Mouse (Mus musculus) erythroblast, embryonic 14.5 days (primary cell): ENCODE results near the gene Helz. TPM values are rescaled to one million over a fixed set of nuclear protein-coding genes. Genes with fewer than 3 reads are reported as not detected.
"Not testable (repeated sequence)": the region's sequence is repeated elsewhere in the genome, so short reads cannot be mapped to it uniquely, and the experiment has no call there.

Source experiments
- H3K27me3 ChIP-seq: 2 replicates; pipeline ENCODE4 v1.6.1; 2012; ENCODE audit warnings: inconsistent platforms; ENCODE audit not compliant: control insufficient read depth
- H3K36me3 ChIP-seq: 2 replicates; pipeline ENCODE4 v1.6.1; 2012; ENCODE audit warnings: mild to moderate bottlenecking, inconsistent platforms; ENCODE audit not compliant: control insufficient read depth
- H3K4me1 ChIP-seq: 2 replicates; pipeline ENCODE4 v1.6.1; 2012; ENCODE audit warnings: inconsistent platforms; ENCODE audit not compliant: control insufficient read depth
- H3K4me3 ChIP-seq: replicated peaks from 2 replicates; pipeline ENCODE3; 2012; ENCODE audit warnings: moderate library complexity, mild to moderate bottlenecking, inconsistent platforms
- H3K9me3 ChIP-seq: 2 replicates; pipeline ENCODE4 v1.6.1; 2012; ENCODE audit warnings: low read length, inconsistent platforms, mixed read lengths; ENCODE audit not compliant: control insufficient read depth
- GATA1 ChIP-seq: IDR thresholded peaks from 2 replicates; pipeline ENCODE4 v1.6.1; 2012; ENCODE audit warnings: low read length, inconsistent platforms, mixed read lengths
- TAL1 ChIP-seq: IDR thresholded peaks from 3 replicates; pipeline ENCODE4 v1.6.1; 2012; ENCODE audit warnings: low read length, inconsistent platforms, mixed read lengths
- polyA plus RNA-seq: library from polyadenylated mRNA; stranded (reverse); fragments of >175 nt; gene quantifications from 2 replicates; pipeline ENCODE4 v1.2.3, GENCODE M21; 2012

The Helz gene
- 4.3 and 6.4 TPM in 2 replicates for polyA plus RNA-seq

DNA sequence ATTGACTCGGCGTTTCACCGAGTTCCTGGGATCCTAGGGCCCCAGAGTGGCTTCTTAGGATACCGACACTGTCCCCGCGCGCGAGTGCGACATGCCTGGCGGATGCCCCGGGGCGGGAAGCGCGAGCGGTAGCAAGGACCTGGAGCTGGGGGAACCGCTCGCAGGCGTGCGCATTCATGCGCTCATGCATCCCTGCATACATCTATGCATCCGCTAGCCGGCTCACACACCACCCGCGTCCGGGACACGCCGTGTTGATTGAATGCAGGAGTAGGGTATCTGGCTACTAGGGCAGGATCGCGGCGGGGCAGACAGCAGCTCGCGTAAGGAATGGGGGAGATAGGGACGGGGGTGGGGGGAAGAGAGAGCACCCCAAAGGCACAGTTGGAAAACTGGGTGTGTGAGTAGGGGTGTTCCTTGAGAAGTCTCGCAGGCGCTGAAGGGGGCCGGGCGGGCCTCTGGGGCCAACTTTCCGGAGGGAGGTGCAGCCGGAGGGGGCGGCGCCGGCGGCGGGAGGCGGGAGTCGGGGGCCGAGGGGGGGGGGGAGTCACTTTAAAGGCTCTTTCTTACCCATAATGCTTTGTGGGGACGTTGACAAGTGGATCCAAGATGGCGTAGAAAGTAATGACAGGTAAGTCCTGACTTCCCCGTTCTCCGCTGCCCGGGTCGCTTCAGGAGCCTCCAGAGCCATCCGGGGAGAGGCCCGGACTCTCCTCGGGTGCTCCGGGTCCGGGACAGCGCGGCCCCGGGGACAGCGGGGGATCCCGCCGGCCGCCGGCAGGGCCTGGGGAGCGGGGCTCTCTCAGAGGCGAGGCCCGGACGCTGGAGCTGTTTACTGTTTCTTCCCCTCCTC, at the start of gene Helz:
Gene Helz (plus strand): TSS at position 580 of the 853 bp plus-strand sequence.
- Histone ChIP-seq H3K9me3 (no peaks in the 10 kb centered on the region), H3K4me1 (peaks cover 39% of the 10 kb centered on the region)
- TF ChIP-seq GATA1 (no peak), TAL1 (no peak)

GRCm38 (mm10) chr11:107502801-107503200, 44.9 kb upstream of the Helz start:
- H3K27me3 ChIP-seq, result no peaks in the 10 kb centered on the region
- H3K4me1 ChIP-seq, result no peaks in the 10 kb centered on the region
- no peaks in the 10 kb centered on the region for H3K9me3 ChIP-seq
- H3K4me3 ChIP-seq, result no peak overlapping the region
- peaks cover 31% of the 10 kb centered on the region for H3K36me3 ChIP-seq
- no peak for TF ChIP-seq TAL1
- TF ChIP-seq GATA1, result no peak

More for the DNA sequence above, at the start of gene Helz:
- Histone ChIP-seq H3K36me3 (peaks cover 17% of the 10 kb centered on the region), H3K4me3 (peak within 1 kb of the TSS; percentile 89), H3K27me3 (peaks cover 32% of the 10 kb centered on the region)

- not testable (repeated sequence) for H3K9me3 ChIP-seq, H3K4me1 ChIP-seq, H3K4me3 ChIP-seq, H3K27me3 ChIP-seq
- peaks cover 18% of the 10 kb centered on the region for H3K36me3 ChIP-seq
Observed at GRCm38 (mm10) chr11:107504364-107504763, 43.4 kb upstream of the Helz start.

GRCm38 (mm10) chr11:107506260-107506659, 41.5 kb upstream of the Helz start:
- H3K4me1 ChIP-seq, result peaks cover 10% of the 10 kb centered on the region
- no peak overlapping the region for H3K4me3 ChIP-seq
- TF ChIP-seq GATA1 (no peak), TAL1 (no peak)
- H3K9me3 ChIP-seq, result no peaks in the 10 kb centered on the region
- H3K27me3 ChIP-seq, result peaks cover 13% of the 10 kb centered on the region
- peaks cover 7% of the 10 kb centered on the region for H3K36me3 ChIP-seq

DNA sequence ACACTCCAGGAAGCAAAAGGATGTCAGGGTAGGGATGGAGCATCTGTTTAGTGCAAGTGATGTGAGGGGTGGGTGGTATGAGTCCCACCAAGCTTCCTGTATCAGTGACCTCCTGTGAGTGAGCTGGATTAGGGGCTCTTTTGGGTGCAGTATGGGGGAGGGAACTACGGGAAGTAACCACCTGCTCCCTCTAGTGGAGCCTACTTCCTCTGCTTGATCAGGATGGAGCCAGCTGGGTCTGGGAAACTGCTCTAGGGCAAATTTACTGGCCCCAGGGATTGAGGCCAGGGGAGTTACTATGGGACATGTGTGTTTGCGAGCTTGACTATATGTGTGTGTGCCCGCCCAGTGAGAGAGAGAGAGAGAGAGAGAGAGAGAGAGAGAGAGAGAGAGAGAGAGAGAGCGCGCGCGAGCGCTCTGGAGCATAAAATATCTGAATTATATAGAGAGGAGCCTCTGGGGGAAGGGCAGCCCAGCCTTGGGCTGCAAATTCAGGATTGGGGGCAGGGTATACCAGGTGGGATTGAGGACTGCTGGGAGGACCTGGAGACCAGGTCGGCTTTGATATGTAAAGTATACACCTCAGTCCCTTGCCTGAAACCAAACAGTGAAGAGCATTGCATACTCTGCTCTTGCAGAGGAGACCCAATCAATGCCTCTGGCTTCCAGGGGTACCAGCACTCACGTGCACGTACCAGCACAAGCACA, 37.9 kb upstream of the Helz start:
- Histone ChIP-seq H3K9me3 (no peaks in the 10 kb centered on the region), H3K4me1 (peaks cover 11% of the 10 kb centered on the region), H3K27me3 (peaks cover 13% of the 10 kb centered on the region), H3K4me3 (no peak overlapping the region), H3K36me3 (no peaks in the 10 kb centered on the region)
- TF ChIP-seq TAL1 (no peak), GATA1 (no peak)

DNA sequence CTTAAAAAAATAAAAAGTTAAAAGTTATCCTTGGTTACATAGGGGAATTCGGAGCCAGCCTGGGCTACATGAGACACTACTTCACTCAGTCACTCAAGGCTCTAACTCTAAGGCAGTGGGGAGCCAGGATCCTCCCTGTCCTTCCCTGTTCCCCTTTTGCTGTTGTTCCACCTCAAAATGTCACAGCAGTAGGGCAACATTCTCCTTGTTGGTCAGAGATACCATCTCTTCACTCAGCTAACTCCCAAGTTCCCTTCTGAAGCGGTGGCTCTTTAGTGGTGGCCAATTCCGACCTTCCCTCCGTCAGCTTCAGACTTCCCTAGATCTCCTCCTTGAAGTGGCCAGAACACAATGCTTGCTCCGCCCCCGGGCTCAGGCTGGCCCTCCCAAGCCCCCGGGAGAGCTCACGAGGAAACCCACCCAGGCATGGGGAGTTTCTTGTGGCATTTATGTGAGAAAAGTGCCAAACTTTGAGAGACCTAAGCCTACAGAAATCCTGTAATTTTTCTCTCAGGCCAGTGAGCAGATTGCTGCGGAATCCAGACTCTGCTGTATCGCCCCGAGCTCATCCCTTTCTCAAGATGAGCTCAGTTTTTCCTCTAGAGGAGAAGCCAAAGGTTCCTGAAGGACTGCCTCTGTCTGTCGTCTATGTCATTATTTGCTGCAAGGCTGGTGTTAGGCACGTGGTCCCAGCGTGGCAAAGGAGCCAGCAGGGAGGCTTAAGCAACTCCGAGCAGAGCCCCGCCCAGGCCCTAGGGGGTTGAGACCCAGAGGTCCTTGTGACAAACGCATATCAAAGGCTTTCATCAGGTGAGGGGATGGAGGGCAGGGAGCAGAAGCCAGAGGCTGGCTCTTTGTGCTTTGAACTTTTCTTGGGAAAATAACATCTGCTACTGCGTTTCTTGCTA, 37.1 kb upstream of the Helz start:
- Histone ChIP-seq H3K36me3 (no peaks in the 10 kb centered on the region), H3K9me3 (no peaks in the 10 kb centered on the region), H3K4me3 (no peak overlapping the region), H3K4me1 (peaks cover 11% of the 10 kb centered on the region), H3K27me3 (peaks cover 13% of the 10 kb centered on the region)
- TF ChIP-seq GATA1 (no peak), TAL1 (no peak)

DNA sequence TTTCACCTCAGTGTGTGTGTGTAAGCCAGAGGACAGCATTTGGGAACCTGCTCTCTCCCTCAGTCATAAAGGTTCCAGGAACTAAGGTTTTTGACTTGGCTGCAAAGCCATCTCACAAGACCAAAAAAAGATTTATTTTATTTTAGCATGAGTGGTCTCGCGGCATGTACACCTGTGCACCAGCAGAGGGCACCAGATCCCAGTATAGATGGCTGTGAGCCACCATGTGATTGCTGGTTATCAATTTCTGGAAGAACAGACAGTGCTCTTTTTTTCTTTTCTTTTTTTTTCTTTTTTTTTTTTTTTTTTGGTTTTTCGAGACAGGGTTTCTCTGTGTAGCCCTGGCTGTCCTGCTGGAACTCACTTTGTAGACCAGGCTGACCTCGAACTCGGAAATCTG, 35.8 kb upstream of the Helz start:
- not testable (repeated sequence) for H3K9me3 ChIP-seq, H3K36me3 ChIP-seq, H3K4me3 ChIP-seq
- Histone ChIP-seq H3K4me1 (peaks cover 11% of the 10 kb centered on the region), H3K27me3 (peaks cover 13% of the 10 kb centered on the region)

- Histone ChIP-seq H3K4me3 (no peak overlapping the region), H3K27me3 (peaks cover 13% of the 10 kb centered on the region), H3K4me1 (peaks cover 11% of the 10 kb centered on the region), H3K36me3 (no peaks in the 10 kb centered on the region), H3K9me3 (no peaks in the 10 kb centered on the region)
- TF ChIP-seq TAL1 (no peak), GATA1 (no peak)
Observed at GRCm38 (mm10) chr11:107513047-107513446, 34.7 kb upstream of the Helz start.

DNA sequence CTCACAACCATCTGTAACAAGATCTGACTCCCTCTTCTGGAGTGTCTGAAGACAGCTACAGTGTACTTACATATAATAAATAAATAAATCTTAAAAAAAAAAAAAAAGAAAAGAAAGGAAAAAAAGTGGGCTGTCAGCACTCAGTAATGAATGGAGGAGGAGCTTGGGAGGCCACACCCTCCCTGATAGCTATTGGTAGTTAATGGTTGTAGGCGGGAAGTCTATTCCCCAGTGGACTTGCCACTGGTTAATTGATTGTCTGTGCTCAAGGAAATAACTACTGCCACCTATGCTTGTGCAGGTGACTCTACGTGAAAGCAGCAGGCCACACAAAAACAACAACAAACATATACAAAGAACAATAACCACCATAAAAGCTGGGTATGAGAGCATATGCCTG, 31.3 kb upstream of the Helz start:
- Histone ChIP-seq H3K36me3 (no peaks in the 10 kb centered on the region), H3K27me3 (no peaks in the 10 kb centered on the region), H3K9me3 (no peaks in the 10 kb centered on the region), H3K4me3 (no peak overlapping the region), H3K4me1 (no peaks in the 10 kb centered on the region)
- TF ChIP-seq GATA1 (no peak), TAL1 (no peak)
